Mouse (Mus musculus) kidney, postnatal 14 days (tissue): ENCODE data around the gene Naa11.

Source experiments
- DNase-seq: peaks from one replicate; pipeline ENCODE4 v3.0.0; 2022; ENCODE audit warnings: mixed read lengths

The Naa11 gene

DNA sequence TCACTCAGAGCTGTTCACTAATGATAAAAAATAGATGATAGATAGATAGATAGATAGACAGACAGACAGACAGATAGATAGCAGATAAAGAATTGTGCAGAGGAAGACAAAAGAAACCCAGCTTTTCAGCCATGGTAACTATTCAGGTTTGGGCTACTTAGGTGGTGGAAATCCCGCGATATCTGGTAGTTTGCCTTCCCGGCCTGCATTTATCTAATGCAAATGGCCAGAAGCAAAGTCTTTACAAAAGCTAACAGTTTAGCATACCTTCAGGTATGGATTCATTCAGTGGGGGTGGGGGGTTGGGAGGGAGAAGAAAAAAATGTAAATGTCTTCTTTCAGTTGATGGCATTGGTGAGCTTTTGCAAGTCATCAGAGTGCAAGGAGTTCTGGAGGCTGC, 48.0 kb downstream of the Naa11 start:
- no peak for DNase-seq

DNA sequence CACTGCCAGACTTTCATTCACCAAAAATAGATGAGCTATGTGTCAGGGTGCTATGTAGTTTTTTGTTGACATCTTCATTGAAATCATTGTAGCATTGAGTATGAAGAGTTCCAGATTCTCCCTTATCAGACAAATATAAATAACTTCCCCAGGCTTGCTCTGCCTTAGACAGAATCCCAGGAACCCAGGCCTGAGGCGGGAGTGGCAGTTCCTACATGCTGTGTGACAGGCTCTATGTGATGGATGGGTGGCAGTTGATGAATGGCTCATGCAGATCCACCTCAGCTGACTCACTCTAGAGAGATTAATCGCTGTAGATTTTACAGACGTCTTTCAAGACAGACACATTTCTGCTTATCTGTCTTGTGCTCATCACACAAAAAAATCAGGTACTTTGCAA, 57.4 kb downstream of the Naa11 start:
- DNase-seq = no peak
